Mouse (Mus musculus): ENCODE data around the gene Scgb1a1. TPM values are rescaled to one million over a fixed set of nuclear protein-coding genes. Genes with fewer than 3 reads are reported as not detected.
"Not testable (repeated sequence)": the region's sequence is repeated elsewhere in the genome, so short reads cannot be mapped to it uniquely, and the experiment has no call there.

The Scgb1a1 gene
- not detected in 2 replicates for polyA plus RNA-seq (2015; fragmentation: Nextera tagmentation; extraction: Ambion mirVana)

DNA sequence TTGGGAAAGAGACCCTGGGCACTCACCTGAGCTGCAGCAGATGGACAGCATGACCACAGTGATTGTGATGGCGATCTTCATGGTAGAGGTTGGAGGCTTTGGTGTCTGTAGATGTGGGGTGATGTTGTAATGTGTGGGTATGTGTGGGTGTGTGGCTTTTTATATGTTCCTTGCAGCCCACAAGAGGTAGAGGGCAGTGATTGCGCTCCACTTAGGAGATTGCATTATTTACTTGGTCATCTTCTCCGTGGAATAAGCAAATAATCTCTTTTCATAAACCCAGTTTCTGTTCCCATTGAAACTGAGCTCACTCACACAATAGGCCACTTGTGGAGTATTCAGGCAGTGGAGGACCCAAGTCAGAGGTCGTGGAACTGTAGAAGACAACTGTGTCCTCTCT, at the start of gene Scgb1a1:
Scgb1a1 (minus strand) TSS at position 138 of the 400 bp plus-strand sequence.
- no peaks in the 10 kb centered on the region for H3K9me3 ChIP-seq
- H3K27me3 ChIP-seq: no peaks in the 10 kb centered on the region
- no peak within 1 kb of the TSS for H3K4me2 ChIP-seq
- H3K36me3 ChIP-seq: no peaks in the 10 kb centered on the region
- H3K27ac ChIP-seq (replicated peaks): no peak within 1 kb of the TSS
- no peak within 1 kb of the TSS for H3K4me3 ChIP-seq
- 88% methylated on average over 4 of the region's 4 CpGs for WGBS
- peaks cover under 1% of the 10 kb centered on the region; the same call in 1 of the 2 replicates for H3K4me1 ChIP-seq (replicated peaks)
- H3K9ac ChIP-seq: no peak within 1 kb of the TSS
- ATAC-seq (ENCODE audit: low FRiP score, low read depth): no peak

DNA sequence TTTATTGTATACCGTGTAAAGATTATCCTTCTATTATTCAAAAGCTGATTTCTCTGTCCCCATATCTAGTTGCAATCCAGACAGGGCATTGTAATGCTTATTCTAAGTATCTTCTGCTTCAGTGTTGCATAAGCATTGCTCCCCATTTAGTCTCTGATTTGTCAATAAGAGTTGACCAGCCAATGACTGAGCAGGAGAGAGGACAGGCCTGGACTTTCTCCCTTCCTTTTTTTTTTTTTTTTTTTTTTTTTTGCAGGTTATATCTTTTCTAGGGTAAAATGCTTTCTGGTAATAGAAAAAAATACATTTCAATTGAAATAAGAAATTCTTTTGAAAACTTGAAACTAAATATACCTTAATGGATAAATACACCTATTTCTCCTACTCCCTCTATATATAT, 49.4 kb upstream of the Scgb1a1 start:
- 90% methylated on average over 1 of the region's 1 CpGs for WGBS
- Histone ChIP-seq H3K4me1 (replicated peaks) (peaks cover 20% of the 10 kb centered on the region; the same call in 1 of the 2 replicates), H3K27me3 (no peaks in the 10 kb centered on the region)

GRCm38 (mm10) chr19:9135512-9136331, 48.0 kb upstream of the Scgb1a1 start, which contains the start of gene Asrgl1:
Gene Asrgl1 (minus strand): TSS chr19:9135636.
- peak; percentile 96 for ATAC-seq (ENCODE audit: low FRiP score, low read depth)
- Histone ChIP-seq H3K36me3 (no peaks in the 10 kb centered on the region), H3K4me2 (peak within 1 kb of the TSS; percentile 96), H3K9me3 (no peaks in the 10 kb centered on the region), H3K27ac (replicated peaks) (peak within 1 kb of the TSS; percentile 83), H3K27me3 (no peaks in the 10 kb centered on the region), H3K9ac (peak within 1 kb of the TSS; percentile 80), H3K4me3 (peak within 1 kb of the TSS; percentile 87), H3K4me1 (replicated peaks) (peaks cover 20% of the 10 kb centered on the region; the same call in 1 of the 2 replicates)
- WGBS: 10% methylated on average over 31 of the region's 31 CpGs

More for the DNA sequence above, 49.4 kb upstream of the Scgb1a1 start:
- Histone ChIP-seq H3K36me3 (no peaks in the 10 kb centered on the region), H3K9ac (no peak overlapping the region), H3K9me3 (no peaks in the 10 kb centered on the region), H3K4me3 (no peak overlapping the region), H3K4me2 (no peak overlapping the region), H3K27ac (replicated peaks) (no peak overlapping the region)
- ATAC-seq (ENCODE audit: low FRiP score, low read depth): no peak

DNA sequence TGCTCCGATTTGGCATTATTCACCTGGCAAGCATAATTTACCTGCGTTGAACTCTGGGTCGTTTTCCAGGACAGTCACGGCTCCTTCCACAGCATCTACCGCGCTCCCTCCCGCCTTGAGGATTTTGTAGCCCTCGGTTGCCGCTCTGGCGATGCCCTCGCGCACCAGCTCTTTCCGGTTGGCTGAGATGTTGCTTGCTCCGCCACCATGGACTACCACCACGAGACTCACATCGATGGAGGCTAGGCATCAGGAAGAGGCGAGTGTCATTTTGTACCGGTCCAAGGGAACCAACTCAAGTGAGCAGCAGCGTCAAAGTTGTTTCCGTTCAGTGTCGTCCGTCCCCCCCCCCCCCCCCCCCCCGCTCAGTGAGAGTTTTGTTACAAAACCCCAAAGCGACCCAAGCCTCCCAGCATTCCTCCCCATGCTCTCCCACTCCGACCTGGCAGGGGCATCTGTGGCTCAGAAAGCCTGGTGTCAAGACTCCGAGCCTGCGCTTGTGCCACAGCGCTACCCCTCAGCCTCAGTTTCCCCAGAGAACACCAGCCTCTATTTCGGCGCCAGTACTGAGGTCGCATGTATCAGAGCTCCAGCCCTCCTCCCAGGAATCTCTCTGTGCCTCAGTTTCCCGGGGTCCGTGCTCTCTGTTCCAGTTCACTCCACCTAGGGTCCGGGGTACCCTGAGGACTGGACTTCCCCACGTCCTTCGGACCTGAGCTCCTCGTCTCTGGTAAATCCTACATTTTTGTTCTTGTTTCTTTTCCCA, 47.2 kb upstream of the Scgb1a1 start:
- Histone ChIP-seq H3K27ac (replicated peaks) (peak overlapping the region; percentile 83), H3K27me3 (no peaks in the 10 kb centered on the region), H3K4me3 (peak overlapping the region; percentile 87), H3K36me3 (no peaks in the 10 kb centered on the region), H3K9ac (peak overlapping the region; percentile 80), H3K4me2 (peak overlapping the region; percentile 96), H3K9me3 (no peaks in the 10 kb centered on the region), H3K4me1 (replicated peaks) (peaks cover 20% of the 10 kb centered on the region; the same call in 1 of the 2 replicates)
- under 1% methylated on average over 36 of the region's 37 CpGs for WGBS
- ATAC-seq (ENCODE audit: low FRiP score, low read depth): peak; percentile 83

DNA sequence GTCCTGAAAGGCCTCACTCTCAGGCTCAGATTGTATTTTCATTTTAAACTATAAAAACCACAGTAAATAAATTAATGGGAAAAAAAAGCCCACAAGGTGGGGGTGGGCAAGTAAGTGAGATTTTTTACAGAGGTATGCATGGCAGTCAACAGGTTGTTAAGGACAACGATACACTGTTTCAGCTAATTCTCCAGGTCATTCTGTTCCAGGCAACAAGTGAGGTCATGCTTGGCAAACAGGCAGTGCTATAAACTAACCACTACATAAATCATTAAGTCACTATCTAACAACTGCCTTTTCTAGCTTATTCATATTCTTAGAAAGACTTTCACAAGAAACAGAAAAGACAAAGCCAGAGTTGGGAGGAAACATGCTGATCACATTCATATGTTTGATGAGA, 42.2 kb upstream of the Scgb1a1 start:
- H3K27me3 ChIP-seq: no peaks in the 10 kb centered on the region
- no peak for ATAC-seq (ENCODE audit: low FRiP score, low read depth)
- no peak overlapping the region for H3K27ac ChIP-seq (replicated peaks)
- no peaks in the 10 kb centered on the region for H3K36me3 ChIP-seq
- WGBS: 73% methylated on average over 1 of the region's 1 CpGs
- no peaks in the 10 kb centered on the region for H3K9me3 ChIP-seq
- H3K4me3 ChIP-seq: no peak overlapping the region
- H3K4me1 ChIP-seq (replicated peaks): peaks cover 14% of the 10 kb centered on the region; the same call in 1 of the 2 replicates
- H3K4me2 ChIP-seq: no peak overlapping the region
- H3K9ac ChIP-seq: no peak overlapping the region

GRCm38 (mm10) chr19:9128499-9129194, 40.9 kb upstream of the Scgb1a1 start:
- ATAC-seq (ENCODE audit: low FRiP score, low read depth): no peak
- no peaks in the 10 kb centered on the region for H3K36me3 ChIP-seq

GRCm38 (mm10) chr19:9123986-9124385, 36.2 kb upstream of the Scgb1a1 start:
- ATAC-seq (ENCODE audit: low FRiP score, low read depth); H3K36me3 ChIP-seq; H3K9me3 ChIP-seq; H3K9ac ChIP-seq; H3K27me3 ChIP-seq; H3K4me3 ChIP-seq; H3K4me1 ChIP-seq (replicated peaks); H3K27ac ChIP-seq (replicated peaks); H3K4me2 ChIP-seq: not testable (repeated sequence)
- WGBS: 99% methylated on average over 2 of the region's 2 CpGs

More at GRCm38 (mm10) chr19:9128499-9129194, 40.9 kb upstream of the Scgb1a1 start:
- Histone ChIP-seq H3K27me3 (no peaks in the 10 kb centered on the region), H3K4me1 (replicated peaks) (peaks cover 3% of the 10 kb centered on the region; the same call in 1 of the 2 replicates), H3K4me2 (no peak overlapping the region), H3K4me3 (no peak overlapping the region), H3K9me3 (no peaks in the 10 kb centered on the region), H3K27ac (replicated peaks) (no peak overlapping the region), H3K9ac (no peak overlapping the region)
- 95% methylated on average over 4 of the region's 4 CpGs for WGBS

GRCm38 (mm10) chr19:9122390-9122789, 34.6 kb upstream of the Scgb1a1 start:
- no peaks in the 10 kb centered on the region for H3K9me3 ChIP-seq
- H3K27ac ChIP-seq (replicated peaks): no peak overlapping the region
- H3K9ac ChIP-seq: no peak overlapping the region
- no peak for ATAC-seq (ENCODE audit: low FRiP score, low read depth)
- H3K27me3 ChIP-seq: no peaks in the 10 kb centered on the region
- H3K36me3 ChIP-seq: 0 out of 2 replicates have a peak, but pooled peaks cover 2% of the 10 kb centered on the region
- H3K4me3 ChIP-seq: no peak overlapping the region
- H3K4me1 ChIP-seq (replicated peaks): no peaks in the 10 kb centered on the region
- no peak overlapping the region for H3K4me2 ChIP-seq
- 97% methylated on average over 1 of the region's 1 CpGs for WGBS

GRCm38 (mm10) chr19:9119655-9120425, 32.1 kb upstream of the Scgb1a1 start:
- H3K4me1 ChIP-seq (replicated peaks): no peaks in the 10 kb centered on the region
- H3K4me2 ChIP-seq: no peak overlapping the region
- H3K36me3 ChIP-seq: peaks cover 10% of the 10 kb centered on the region
- H3K27ac ChIP-seq (replicated peaks): no peak overlapping the region
- WGBS: 97% methylated on average over 3 of the region's 3 CpGs
- no peaks in the 10 kb centered on the region for H3K9me3 ChIP-seq
- no peak overlapping the region for H3K9ac ChIP-seq
- H3K4me3 ChIP-seq: no peak overlapping the region
- no peak for ATAC-seq (ENCODE audit: low FRiP score, low read depth)
- no peaks in the 10 kb centered on the region for H3K27me3 ChIP-seq

DNA sequence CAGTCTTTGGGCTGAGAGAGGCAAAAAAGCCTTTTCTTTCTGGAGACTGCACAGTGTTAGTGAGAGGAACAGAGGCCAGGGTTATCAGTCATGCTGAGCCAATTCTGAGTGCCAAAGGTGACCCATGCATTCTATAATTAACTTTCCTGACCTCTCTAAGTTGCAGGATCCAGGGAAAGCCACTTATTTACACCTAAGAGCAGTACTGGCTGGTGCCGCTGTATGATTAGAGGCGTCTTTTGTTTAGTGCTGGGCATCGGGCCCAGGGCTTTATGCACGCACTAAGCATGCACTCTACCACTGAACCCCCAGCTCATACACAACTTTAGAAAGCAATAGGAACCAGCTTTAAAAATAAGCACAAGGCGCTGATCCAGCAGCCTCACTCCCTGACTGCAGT, 29.5 kb upstream of the Scgb1a1 start:
- H3K4me1 ChIP-seq (replicated peaks): no peaks in the 10 kb centered on the region
- WGBS: 62% methylated on average over 5 of the region's 5 CpGs
- H3K9ac ChIP-seq: no peak overlapping the region
- peak; percentile 66; the same call in 1 of the 2 replicates for ATAC-seq (ENCODE audit: low FRiP score, low read depth)
- no peaks in the 10 kb centered on the region for H3K9me3 ChIP-seq
- H3K4me3 ChIP-seq: no peak overlapping the region
- H3K27me3 ChIP-seq: no peaks in the 10 kb centered on the region
- no peak overlapping the region for H3K27ac ChIP-seq (replicated peaks)
- H3K4me2 ChIP-seq: no peak overlapping the region
- H3K36me3 ChIP-seq: peaks cover 32% of the 10 kb centered on the region

GRCm38 (mm10) chr19:9116268-9116667, 28.5 kb upstream of the Scgb1a1 start:
- 87% methylated on average over 4 of the region's 4 CpGs for WGBS

More at GRCm38 (mm10) chr19:9116268-9116667, 28.5 kb upstream of the Scgb1a1 start:
- no peaks in the 10 kb centered on the region for H3K4me1 ChIP-seq (replicated peaks)
- H3K4me2 ChIP-seq: no peak overlapping the region
- no peak for ATAC-seq (ENCODE audit: low FRiP score, low read depth)
- no peaks in the 10 kb centered on the region for H3K27me3 ChIP-seq
- H3K4me3 ChIP-seq: no peak overlapping the region
- peaks cover 34% of the 10 kb centered on the region for H3K36me3 ChIP-seq
- no peak overlapping the region for H3K27ac ChIP-seq (replicated peaks)
- no peak overlapping the region for H3K9ac ChIP-seq
- no peaks in the 10 kb centered on the region for H3K9me3 ChIP-seq

Data from hindbrain, embryonic 15.5 days (tissue).